Mouse (Mus musculus) frontal cortex, postnatal 25 days (tissue): ENCODE results near the gene St6galnac5.

ENCODE experiments used
- DNase-seq, 2 experiments: peaks; one replicate each; pipeline ENCODE4 v3.0.0; 2022; ENCODE audit warnings: low spot score in 2 of 2

The St6galnac5 gene

GRCm38 (mm10) chr3:152913625-152914024 is 68.4 kb downstream of the St6galnac5 start:
- no peak for DNase-seq

- no peak for DNase-seq
Measured at GRCm38 (mm10) chr3:152913150-152913549, 68.9 kb downstream of the St6galnac5 start.

GRCm38 (mm10) chr3:152912216-152913101 is 69.6 kb downstream of the St6galnac5 start:
- DNase-seq = no peak

- no peak for DNase-seq
Measured at GRCm38 (mm10) chr3:152911578-152911977, 70.5 kb downstream of the St6galnac5 start.

- DNase-seq = no peak
Measured at GRCm38 (mm10) chr3:152907683-152908082, 74.4 kb downstream of the St6galnac5 start.

GRCm38 (mm10) chr3:152907087-152907486 is 75.0 kb downstream of the St6galnac5 start:
- no peak for DNase-seq

- DNase-seq = no peak
Measured at GRCm38 (mm10) chr3:152905800-152906199, 76.2 kb downstream of the St6galnac5 start.

- DNase-seq = no peak
Measured at GRCm38 (mm10) chr3:152905026-152905425, 77.0 kb downstream of the St6galnac5 start.

GRCm38 (mm10) chr3:152898906-152899305 is 83.1 kb downstream of the St6galnac5 start:
- no peak for DNase-seq

- DNase-seq = no peak
Measured at GRCm38 (mm10) chr3:152897196-152897595, 84.8 kb downstream of the St6galnac5 start.

GRCm38 (mm10) chr3:152896111-152896510 is 85.9 kb downstream of the St6galnac5 start:
- DNase-seq = no peak

- DNase-seq = no peak
Measured at GRCm38 (mm10) chr3:152894935-152895334, 87.1 kb downstream of the St6galnac5 start.

- DNase-seq = no peak
Measured at GRCm38 (mm10) chr3:152888116-152888515, 93.9 kb downstream of the St6galnac5 start.

GRCm38 (mm10) chr3:152886749-152887148 is 95.3 kb downstream of the St6galnac5 start:
- no peak for DNase-seq

- DNase-seq = no peak
Measured at GRCm38 (mm10) chr3:152883556-152883955, 98.5 kb downstream of the St6galnac5 start.

GRCm38 (mm10) chr3:152881706-152882105 is 100.3 kb downstream of the St6galnac5 start:
- no peak for DNase-seq

- DNase-seq = no peak
Measured at GRCm38 (mm10) chr3:152880121-152880835, 101.8 kb downstream of the St6galnac5 start.

GRCm38 (mm10) chr3:152875723-152876290 is 106.2 kb downstream of the St6galnac5 start:
- DNase-seq = no peak

GRCm38 (mm10) chr3:152874431-152875355 is 107.4 kb downstream of the St6galnac5 start:
- DNase-seq = no peak

GRCm38 (mm10) chr3:152872596-152872995 is 109.5 kb downstream of the St6galnac5 start:
- DNase-seq = no peak

GRCm38 (mm10) chr3:152872054-152872453 is 110.0 kb downstream of the St6galnac5 start:
- no peak for DNase-seq
